Mouse (Mus musculus): ENCODE measurements around the gene Cabp4. TPM values are rescaled to one million over a fixed set of nuclear protein-coding genes. Genes with fewer than 3 reads are reported as not detected.

Gene Cabp4
- total RNA-seq, 2 experiments from 2014 or later = 0.14 TPM; not detected in 1

DNA sequence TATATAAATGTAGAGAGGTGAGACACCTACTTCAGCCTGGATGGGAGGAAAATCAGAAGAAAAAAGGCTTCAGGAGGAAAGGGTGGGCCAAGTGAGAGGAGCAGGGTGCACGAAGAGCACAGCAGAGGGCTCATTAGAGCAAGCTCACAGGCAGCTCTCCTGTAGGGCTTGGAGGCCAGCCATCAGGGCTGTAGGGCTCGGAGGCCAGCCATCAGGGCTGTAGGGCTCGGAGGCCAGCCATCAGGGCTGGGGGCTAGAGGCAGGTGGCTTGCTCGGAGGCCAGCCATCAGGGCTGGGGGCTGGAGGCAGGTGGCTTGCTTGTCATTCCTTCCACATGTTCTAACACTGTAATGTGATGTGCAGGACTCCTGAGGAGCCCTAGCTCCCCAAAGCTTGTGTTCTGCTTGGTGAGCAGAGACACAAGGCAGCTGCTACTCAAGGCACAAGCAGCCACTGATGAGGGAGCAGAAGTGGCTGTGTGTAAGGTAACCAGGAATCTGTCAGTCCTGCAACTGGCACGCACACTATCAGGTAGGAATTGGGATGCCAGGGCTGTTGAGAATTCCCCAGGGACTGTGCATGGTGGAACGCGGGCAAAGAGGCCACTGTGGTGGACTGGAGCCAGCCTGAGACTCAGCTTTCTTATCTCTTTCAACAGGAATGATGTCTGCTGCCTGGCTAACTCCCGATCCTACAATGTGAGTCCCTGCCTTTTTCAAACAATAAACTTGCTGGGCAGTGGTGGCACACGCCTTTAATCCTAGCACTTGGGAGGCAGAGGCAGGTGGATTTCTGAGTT, 23.0 kb upstream of the Cabp4 start:
- no peak for DNase-seq
- intact Hi-C loops (cut with DNase I; ENCODE audit: low total_unique reads) = no loop called here

DNA sequence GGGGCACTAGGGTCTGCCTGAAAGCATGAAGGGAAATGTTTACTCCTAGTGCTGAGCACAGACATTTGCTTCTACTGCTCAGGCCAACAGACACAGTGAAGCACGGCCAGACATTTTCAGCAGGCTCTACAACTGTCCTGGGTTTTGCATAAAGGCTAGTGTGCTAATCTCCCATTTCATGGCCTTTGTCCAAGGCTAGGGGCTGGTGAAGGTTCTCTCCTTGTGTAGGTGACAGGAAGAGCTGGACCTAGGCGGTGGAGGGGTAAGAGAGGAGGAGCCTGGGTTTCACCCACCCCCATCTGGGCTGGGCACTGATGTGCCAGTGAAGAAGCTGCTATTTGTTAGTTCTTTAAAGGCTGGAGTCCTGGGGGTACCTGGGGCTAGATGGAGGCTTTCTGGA, 20.9 kb upstream of the Cabp4 start:
- no peak for DNase-seq
- intact Hi-C loops (cut with DNase I; ENCODE audit: low total_unique reads) = no loop called here

DNA sequence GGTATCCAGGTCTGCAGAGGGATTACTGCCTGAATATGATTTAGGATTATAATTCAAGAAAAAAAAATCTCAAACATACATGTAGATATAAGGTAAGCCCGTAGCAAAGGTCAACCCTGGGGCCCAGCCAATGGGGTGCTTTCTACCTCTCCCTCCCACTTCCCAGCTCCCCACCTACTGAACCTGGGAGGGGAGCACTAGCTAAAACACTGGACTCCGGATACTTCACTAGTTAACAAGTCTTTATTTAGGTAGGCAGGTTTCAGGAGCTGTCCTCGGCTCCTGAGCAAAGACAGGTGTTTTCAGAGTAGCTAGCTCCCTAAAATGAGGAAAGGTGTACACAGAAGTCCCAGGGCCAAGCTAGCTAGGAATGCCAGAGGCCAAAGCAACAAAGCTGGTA, 20.3 kb upstream of the Cabp4 start:
- no peak for DNase-seq
- intact Hi-C loops (cut with DNase I; ENCODE audit: low total_unique reads) = no loop called here

DNA sequence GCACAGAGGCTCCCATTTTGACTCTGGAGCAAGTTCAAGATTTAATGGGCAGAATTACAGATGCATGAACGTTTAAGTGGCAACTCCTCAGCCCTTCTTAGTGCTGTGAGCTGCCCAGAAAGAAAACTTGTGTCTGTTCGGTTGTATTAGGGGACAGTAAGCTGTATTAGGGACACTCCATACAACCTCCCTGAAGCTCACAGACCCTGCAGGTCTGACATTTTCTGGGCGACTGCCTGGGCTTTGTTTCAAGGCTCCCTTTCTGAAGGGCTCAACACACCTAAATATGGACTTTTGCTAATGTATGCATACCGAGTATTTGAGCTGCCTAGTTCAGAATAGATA, 19.7 kb upstream of the Cabp4 start:
- intact Hi-C loops (cut with DNase I; ENCODE audit: low total_unique reads) = no loop called here
- DNase-seq = no peak

DNA sequence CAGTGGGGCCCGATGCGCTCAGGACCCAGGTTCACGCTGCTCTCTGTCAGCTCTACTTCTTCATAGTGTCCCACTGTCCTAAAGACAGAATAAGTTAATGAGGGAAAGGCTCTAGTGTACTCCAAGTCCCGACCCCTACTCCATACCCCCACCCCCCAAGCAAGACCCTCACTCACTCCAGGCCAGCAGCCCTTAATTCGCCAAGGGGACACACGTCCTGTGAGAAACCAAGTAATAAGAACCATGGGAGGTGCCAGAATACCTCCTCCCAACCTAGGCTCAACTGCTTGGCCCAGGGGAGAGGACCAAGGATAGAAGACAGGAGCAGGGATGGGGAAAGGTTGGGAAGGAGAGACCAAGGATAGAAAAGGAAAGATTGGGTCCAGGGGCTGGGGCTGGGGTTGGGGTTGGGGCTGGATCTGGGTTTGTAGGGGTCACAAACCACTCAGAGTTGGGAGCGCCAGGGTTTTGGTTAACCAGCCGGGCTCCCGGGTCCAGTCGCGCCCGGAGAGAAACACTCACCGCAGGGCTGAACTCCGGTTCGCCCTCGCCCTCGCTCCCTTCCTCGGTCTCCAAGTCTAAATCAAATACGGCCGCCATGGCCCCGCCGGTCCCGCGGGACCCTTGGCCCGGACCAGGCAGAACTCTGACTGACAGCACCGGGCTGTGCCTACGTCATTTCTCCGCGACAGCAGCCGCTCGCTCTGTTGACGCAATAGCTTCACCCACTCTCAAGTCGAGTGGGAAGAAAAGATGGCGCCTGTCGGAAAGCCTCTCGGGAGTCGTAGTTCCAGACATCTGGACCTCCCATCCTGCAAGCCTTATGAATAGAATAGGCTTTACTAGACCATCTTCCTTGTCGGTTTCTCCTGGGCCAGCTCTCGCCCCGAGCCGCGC, 19.1 kb upstream of the Cabp4 start, which contains the start of gene Rps6kb2:
Gene Rps6kb2, minus strand, starts transcription at position 709 of the 897 bp plus-strand sequence.
- intact Hi-C loops (cut with DNase I; ENCODE audit: low total_unique reads) = no loop called here
- DNase-seq = peak; percentile 95

DNA sequence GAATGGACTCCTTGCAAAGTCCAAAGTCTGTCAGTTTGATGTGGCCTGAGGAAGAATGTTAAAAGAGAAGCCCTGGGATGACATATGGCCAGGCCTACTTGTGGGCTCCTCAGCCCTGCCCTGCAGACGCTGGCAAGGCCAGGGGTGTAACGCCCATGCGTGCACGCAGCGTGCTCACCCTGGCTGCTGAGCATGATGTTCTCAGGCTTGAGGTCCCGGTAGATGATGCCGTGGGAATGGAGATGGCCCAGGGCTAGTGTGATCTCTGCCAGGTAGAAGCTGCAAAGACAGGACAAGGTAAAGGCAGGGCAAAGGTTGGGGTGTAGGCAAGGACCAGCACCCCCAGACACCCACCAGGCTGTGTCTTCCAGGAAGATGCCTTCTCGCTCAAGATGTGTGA, 15.2 kb upstream of the Cabp4 start:
- intact Hi-C loops (cut with DNase I; ENCODE audit: low total_unique reads) = no loop called here
- no peak for DNase-seq

DNA sequence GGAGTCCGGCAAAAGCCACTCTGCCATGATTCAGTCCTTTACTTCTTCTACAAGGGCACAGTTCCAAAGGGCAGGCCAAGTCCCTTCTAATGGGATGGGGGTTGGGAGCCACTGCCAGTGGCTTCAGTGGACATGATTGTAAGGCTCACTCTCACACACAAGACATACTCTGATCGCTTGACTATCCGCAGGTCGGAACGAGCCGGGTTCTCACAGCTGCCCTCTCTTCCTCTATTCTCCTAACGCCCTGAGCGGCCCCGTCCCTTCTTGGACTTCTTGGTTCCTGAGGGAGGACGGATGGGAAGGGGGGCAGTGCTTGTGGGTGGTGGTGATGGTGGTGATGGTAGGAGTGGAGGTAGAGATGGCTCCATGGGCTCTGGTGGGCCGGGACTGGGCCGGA, 12.9 kb upstream of the Cabp4 start:
- no peak for DNase-seq
- intact Hi-C loops (cut with DNase I; ENCODE audit: low total_unique reads) = no loop called here

DNA sequence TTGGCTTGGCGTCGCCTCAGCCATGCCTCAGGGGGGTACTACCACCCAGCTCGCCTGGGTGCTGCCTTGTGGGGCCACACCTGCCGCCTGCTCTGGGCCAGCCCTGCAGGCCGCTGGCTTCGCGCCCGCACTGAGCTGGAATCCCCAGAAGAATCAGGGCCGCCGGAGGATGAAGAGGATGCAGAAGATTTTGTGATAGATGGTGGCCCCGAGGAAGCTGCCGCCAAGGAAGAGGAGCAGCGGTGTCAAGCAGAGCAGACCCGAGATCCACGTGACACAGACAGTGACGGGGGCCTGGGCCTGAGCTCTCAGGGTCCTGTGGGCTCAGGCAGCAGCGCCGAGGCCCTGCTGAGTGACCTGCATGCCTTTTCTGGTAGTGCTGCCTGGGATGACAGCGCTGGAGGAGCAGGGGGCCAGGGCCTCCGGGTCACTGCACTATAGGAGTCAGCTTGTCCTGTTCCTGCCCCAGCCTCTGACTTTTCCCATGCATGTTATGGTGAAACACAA, 12.3 kb upstream of the Cabp4 start:
- DNase-seq = no peak
- intact Hi-C loops (cut with DNase I; ENCODE audit: low total_unique reads) = no loop called here

DNA sequence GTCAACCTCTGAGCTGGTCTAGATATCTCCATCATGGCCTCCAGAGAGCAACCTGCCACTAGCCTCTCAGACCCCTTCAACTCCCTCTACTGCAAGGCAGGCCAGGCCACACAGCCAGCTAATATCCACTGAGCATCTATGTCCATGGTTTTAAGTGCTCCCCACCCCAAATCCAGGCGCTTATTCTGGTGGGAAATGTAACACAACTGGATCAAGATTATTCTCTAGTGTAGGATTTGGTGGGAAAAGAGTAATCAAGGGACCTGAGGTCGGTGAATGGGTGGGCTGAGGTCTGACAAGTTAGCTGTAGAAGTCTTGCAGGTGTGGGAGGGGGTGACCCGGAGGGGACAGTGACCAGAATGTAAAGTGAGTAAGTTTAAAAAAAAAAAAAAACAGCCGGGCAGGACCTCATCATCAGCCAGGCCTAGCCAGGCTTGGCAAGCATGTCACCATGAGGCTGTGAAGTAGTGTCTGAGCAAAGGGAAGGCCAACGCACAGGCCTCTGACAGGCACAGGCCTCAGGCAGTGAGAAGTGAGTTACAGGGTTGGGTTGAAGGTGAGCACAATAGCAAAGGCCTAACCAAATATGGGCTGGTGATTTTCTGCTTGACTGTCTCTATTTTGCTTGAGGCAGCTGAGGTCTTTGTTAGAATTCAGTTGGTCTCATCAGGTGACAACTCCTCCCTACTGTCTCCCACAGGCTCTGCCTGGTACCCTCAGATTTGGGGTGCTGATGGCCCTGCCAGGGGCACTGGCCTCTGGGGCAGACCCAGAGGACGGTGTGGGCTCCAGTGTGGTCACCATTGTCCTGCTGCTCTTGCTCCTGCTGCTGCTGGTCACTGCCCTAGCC, 11.6 kb upstream of the Cabp4 start:
- no peak for DNase-seq
- intact Hi-C loops (cut with DNase I; ENCODE audit: low total_unique reads) = no loop called here

DNA sequence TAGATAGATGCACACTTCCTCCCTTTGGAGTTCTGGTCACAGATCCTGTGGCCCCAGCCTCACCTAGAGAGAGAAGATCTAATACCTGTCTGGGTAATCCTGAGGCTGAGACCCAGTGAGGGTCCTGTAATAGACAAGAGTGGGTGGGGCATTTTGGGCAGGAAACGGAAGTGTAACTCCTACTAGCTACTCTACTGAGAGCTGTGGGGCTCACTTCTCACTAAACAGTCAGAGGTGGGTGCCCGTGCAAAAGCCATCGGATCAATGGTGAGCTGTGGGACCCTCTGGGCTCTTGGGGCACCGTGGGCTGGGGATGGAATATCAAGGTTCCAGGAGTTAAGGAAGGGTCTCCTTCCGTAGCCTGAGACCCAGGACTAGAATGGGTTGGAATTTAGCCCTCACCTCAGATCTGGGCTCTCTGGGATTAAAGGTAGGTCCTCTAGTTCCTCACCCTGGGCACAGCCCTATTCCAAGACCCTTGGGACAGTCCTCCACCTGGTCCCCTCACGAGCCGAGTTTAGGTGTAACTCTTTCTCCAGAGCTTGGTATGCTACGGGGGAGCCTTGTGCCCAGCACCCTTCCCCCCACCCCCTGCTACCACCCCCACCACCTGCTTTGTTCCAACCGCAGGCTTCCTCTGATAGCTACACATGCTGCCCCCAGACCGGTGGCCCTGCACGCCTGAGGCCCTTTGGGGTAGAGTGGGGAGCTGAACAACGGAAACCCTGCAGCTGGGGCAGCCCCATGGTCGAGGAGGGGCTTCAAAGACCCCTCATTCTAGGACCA, 10.8 kb upstream of the Cabp4 start:
- DNase-seq = no peak

DNA sequence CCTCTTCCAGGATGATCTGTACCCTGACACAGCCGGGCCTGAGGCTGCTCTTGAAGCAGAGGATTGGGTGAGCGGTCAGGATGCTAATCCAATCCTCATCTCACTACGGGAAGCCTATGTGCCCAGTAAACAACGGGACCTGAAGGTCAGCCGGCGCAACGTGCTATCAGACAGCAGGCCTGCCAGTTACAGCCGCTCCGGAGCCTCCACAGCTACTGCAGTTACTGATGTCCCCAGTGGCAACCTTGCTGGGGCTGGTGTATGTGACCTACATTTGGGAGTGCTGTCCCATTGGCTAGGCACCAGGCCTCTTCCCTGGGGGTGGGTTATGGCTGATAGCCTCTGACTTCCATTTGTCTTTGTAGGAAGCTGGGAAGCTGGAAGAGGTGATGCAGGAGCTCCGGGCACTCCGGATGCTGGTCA, 9.4 kb upstream of the Cabp4 start, which contains the start of gene Ptprcap:
Gene Ptprcap, plus strand, starts transcription at position 373 of the 423 bp plus-strand sequence.
- DNase-seq = no peak
- intact Hi-C loops (cut with DNase I; ENCODE audit: low total_unique reads) = no loop called here

More for the DNA sequence above, 10.8 kb upstream of the Cabp4 start:
- intact Hi-C loops (cut with DNase I; ENCODE audit: low total_unique reads) = no loop called here

DNA sequence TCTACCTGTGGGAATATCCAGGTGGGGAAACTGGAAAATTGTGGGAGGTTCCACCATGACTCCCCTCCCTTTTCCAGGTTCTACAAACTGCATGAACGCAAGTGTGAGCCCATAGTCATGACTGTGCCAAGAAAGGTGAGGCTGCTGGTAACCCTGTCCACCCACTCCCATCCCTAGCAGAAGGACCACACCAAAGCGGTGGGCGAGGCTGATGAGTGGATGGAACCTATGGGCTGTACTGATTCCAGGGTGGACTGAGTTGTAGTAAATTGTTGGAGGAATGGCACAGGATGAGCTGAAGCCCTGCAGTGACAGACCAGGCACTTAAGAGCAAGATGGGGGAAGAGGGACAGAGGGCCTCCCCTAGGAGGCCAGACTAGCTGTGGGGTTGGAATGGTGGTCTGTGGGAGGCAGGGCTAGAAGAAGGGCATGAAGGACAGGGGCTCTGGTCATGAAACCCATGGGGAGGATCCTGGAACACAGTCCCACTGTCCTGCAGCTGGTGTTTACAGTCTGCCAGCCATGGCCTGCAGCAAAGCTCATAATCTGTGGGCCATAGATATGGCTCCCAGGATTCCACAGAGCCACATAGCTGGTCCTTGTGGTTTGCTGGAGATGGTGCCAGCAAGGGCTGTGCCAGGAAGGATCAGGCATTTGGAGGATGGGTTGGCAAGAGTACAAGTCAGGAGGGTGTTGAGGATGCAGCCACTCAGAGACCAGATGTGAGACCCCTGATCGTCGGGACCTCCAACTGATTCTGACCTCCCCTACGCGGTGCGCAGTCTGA, 8.8 kb upstream of the Cabp4 start:
- intact Hi-C loops (cut with DNase I; ENCODE audit: low total_unique reads) = no loop called here
- no peak for DNase-seq

DNA sequence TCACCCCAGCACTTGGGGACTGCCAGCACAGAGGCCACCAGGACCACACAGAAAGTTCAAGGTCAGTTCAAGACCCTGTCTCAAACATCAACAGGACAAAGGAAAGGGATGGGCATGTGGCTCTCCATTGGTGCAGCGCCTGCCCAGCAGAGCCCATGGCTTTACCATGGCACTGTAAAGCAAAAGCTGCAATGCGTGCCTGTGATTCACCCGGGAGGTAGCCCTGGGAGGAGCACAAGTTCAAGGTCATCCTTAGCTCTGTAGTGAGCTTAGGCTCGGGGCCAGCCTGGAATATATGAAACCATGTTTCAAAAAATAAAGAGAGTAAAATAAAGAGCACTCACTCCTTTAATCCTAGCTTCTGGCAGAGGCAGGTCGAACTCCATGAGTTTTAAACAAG, 8.1 kb upstream of the Cabp4 start:
- intact Hi-C loops (cut with DNase I; ENCODE audit: low total_unique reads) = no loop called here
- DNase-seq = no peak

DNA sequence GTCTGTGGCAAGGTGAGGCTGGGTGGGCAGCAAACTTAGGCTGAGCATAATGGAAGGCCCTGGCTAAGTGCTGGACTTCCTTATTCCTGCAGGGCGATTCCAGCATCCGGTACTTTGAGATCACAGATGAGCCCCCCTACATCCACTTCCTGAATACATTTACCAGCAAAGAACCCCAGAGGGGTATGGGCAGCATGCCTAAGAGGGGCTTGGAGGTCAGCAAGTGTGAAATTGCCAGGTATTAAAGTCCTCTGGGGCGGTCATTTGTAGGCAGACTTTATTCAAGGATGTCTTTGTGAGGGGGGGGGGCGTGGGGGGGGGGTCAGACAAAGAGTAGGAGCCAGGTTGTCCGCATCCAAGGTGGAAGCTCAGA, 7.6 kb upstream of the Cabp4 start:
- intact Hi-C loops (cut with DNase I; ENCODE audit: low total_unique reads) = no loop called here
- no peak for DNase-seq

DNA sequence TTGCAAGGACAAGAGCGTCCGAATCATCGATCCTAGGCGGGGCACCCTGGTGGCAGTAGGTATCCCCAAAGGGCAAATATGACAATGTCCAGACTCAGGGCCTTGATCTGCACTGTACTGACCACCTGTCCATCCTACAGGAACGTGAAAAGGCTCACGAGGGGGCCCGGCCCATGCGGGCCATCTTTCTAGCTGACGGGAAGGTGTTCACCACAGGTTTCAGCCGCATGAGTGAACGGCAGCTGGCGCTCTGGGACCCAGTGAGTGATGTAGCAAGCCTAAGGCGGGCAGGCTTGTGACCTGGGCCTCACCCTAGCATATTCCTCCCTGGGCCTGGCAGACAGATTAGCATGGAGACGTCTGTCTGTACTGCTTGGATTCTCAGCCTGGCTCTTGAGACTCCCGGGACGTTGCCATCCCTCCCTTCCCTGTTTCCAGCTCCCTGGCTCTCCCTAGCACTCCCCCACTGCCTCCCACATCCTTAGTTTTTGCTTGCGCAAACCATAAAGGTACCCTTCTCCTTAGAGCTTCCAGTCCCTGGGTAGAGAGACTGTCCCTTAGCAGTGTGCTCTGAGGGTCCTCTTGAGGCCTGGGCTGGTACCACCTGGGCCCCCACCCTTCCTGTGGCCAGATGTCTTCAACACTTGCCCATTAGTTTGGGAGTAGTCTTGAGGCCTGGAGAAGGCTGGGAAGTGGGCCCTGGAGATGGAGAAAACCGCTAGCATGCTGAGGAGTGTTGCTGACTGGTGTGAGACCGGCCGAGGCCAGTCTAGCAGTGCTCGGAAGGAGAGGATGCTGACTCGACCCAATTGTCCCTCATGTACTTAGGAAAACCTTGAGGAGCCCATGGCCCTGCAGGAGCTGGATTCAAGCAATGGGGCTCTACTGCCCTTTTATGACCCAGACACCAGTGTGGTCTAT, 7.0 kb upstream of the Cabp4 start:
- intact Hi-C loops (cut with DNase I; ENCODE audit: low total_unique reads) = no loop called here
- DNase-seq = no peak

DNA sequence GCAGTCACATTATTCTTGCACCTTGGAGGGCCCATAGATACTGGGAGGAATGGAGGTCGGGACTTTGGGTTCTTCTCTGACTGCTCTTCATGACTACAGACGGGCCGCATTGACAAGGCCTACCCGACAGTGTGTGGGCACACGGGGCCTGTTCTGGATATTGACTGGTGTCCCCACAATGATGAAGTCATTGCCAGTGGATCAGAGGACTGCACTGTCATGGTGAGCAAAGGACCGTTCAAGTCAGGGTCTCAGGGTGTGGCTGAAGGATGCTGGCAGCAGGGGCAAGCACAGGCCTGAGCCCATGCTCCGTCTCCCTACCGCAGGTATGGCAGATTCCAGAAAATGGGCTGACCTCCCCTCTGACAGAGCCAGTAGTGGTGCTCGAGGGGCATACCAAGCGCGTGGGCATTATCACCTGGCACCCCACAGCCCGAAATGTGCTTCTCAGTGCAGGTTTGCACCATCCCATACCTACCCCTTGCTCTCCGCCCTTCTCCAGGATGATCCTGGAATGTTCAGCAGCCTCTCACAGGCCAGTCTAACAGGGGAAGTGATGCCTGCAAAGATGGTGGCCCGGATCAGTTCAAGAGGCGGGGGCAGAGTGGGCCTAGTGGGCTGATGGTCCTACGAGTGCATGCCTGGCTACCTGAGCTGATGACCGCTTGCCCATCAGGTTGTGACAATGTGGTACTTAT, 6.1 kb upstream of the Cabp4 start:
- no peak for DNase-seq
- intact Hi-C loops (cut with DNase I; ENCODE audit: low total_unique reads) = no loop called here

DNA sequence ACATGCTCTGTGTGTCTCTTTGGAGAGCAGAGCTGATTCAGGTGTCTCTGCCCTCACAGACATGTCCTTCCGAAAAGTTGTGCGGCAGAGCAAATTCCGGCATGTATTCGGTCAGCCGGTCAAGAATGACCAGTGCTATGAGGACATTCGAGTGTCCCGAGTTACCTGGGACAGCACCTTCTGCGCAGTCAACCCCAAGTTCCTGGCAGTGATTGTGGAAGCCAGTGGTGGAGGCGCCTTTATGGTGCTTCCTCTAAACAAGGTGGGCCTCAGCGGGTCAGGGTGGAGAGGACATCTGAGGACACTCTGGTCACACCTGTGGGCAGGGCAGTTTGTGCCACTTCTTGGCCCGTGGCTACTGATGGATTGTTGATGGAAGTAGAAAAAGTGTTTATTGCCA, 5.5 kb upstream of the Cabp4 start:
- intact Hi-C loops (cut with DNase I; ENCODE audit: low total_unique reads) = no loop called here
- DNase-seq = no peak

Data from gastrocnemius, postnatal 14 days (tissue).